Mouse (Mus musculus) thymus, adult 2 months (tissue): ENCODE data around the gene Snai3. TPM values are rescaled to one million over a fixed set of nuclear protein-coding genes. Genes with fewer than 3 reads are reported as not detected.

Source experiments
- DNase-seq: peaks from one replicate; pipeline ENCODE4 v3.0.0; 2021
- H3K27ac ChIP-seq: fragments of 200-500 bp; 2 replicates; pipeline ENCODE4 v1.5.1; 2012; ENCODE audit warnings: low read length, control low read depth; ENCODE audit not compliant: control insufficient read depth, insufficient read depth
- H3K27me3 ChIP-seq: fragments of 200-500 bp; 2 replicates; pipeline ENCODE4 v1.6.1; 2012; ENCODE audit warnings: mild to moderate bottlenecking, low read length, moderate library complexity, mixed read lengths; ENCODE audit not compliant: control insufficient read depth, insufficient read depth
- H3K36me3 ChIP-seq: fragments of 200-500 bp; 2 replicates; pipeline ENCODE4 v1.6.1; 2012; ENCODE audit warnings: mild to moderate bottlenecking, low read length, moderate library complexity; ENCODE audit not compliant: control insufficient read depth, insufficient read depth
- H3K4me1 ChIP-seq: fragments of 200-500 bp; replicated peaks from 2 replicates; pipeline ENCODE4 v1.6.1; 2012; ENCODE audit warnings: low read length; ENCODE audit not compliant: control insufficient read depth, insufficient read depth
- H3K4me3 ChIP-seq: fragments of 200-500 bp; 2 replicates; pipeline ENCODE4 v1.5.1; 2012; ENCODE audit warnings: mild to moderate bottlenecking, low read length, control low read depth, moderate library complexity; ENCODE audit not compliant: control insufficient read depth, insufficient read depth
- CTCF ChIP-seq: fragments of 200-500 bp; IDR thresholded peaks from 2 replicates; pipeline ENCODE4 v1.5.1; 2012; ENCODE audit warnings: mild to moderate bottlenecking, control low read depth, low read length, moderate library complexity, borderline replicate concordance; ENCODE audit not compliant: control insufficient read depth, poor library complexity, insufficient read depth; ENCODE audit errors: extremely low read depth
- POLR2A ChIP-seq: fragments of 200-500 bp; IDR thresholded peaks from 2 replicates; pipeline ENCODE4 v1.6.1; 2012; ENCODE audit warnings: mild to moderate bottlenecking, low read length, control low read depth, moderate library complexity; ENCODE audit not compliant: control insufficient read depth, poor library complexity, insufficient read depth; ENCODE audit errors: extremely low read depth
- WGBS: fragments of 180-500 bp; shearing (Covaris S2); methylation state at CpG from one replicate; pipeline ENCODE4 v1.1.7; 2018; 5-methylcytosine and 5-hydroxymethylcytosine counted together
- polyA plus RNA-seq: library from polyadenylated mRNA; depleted of rRNA; stranded (reverse); fragments of >200 nt; gene quantifications from 2 replicates; pipeline ENCODE4 v1.2.3, GENCODE M21; 2012

Snai3 gene
- polyA plus RNA-seq, 1 experiment = 47.1 TPM

GRCm38 (mm10) chr8:122432443-122433268, 27.9 kb downstream of the Snai3 start, which contains the start of gene Cyba:
Cyba (minus strand) TSS chr8:122432930.
- Histone ChIP-seq H3K4me3 (peak within 1 kb of the TSS; percentile 98), H3K36me3 (no peaks in the 10 kb centered on the region), H3K27ac (peak within 1 kb of the TSS; percentile 82), H3K27me3 (no peaks in the 10 kb centered on the region), H3K4me1 (peaks cover 61% of the 10 kb centered on the region)
- WGBS = under 1% methylated on average over 45 of the region's 45 CpGs
- TF ChIP-seq POLR2A (peak; percentile 43; the same call in 1 of the 2 replicates), CTCF (no peak)
- peak; percentile 88 for DNase-seq

GRCm38 (mm10) chr8:122431694-122432442, 28.7 kb downstream of the Snai3 start:
- WGBS = 11% methylated on average over 18 of the region's 18 CpGs
- 0 out of 2 replicates have a peak, but pooled peaks cover 3% of the 10 kb centered on the region for H3K36me3 ChIP-seq
- no peaks in the 10 kb centered on the region for H3K27me3 ChIP-seq
- no peak for TF ChIP-seq POLR2A
- no peak for TF ChIP-seq CTCF
- peak overlapping the region; percentile 82 for H3K27ac ChIP-seq
- H3K4me1 ChIP-seq = peaks cover 53% of the 10 kb centered on the region
- peak overlapping the region; percentile 98 for H3K4me3 ChIP-seq
- peak; percentile 46 for DNase-seq

- WGBS = 66% methylated on average over 3 of the region's 3 CpGs
- H3K4me1 ChIP-seq = peaks cover 44% of the 10 kb centered on the region
- H3K36me3 ChIP-seq = peaks cover 14% of the 10 kb centered on the region
- no peaks in the 10 kb centered on the region for H3K27me3 ChIP-seq
- no peak overlapping the region for H3K27ac ChIP-seq
- H3K4me3 ChIP-seq = no peak overlapping the region
- TF ChIP-seq POLR2A (no peak), CTCF (no peak)
- no peak for DNase-seq
These were observed 29.9 kb downstream of the Snai3 start for GRCm38 (mm10) chr8:122430646-122431045.

GRCm38 (mm10) chr8:122430058-122430636, 30.4 kb downstream of the Snai3 start:
- Histone ChIP-seq H3K36me3 (peaks cover 17% of the 10 kb centered on the region), H3K4me1 (peaks cover 44% of the 10 kb centered on the region), H3K27ac (0 out of 2 replicates have a peak overlapping the region, but pooled peaks have one; percentile 7), H3K4me3 (no peak overlapping the region), H3K27me3 (no peaks in the 10 kb centered on the region)
- no peak for DNase-seq
- TF ChIP-seq CTCF (no peak), POLR2A (no peak)
- 37% methylated on average over 10 of the region's 10 CpGs for WGBS

- Histone ChIP-seq H3K4me1 (peaks cover 35% of the 10 kb centered on the region), H3K27ac (no peak overlapping the region), H3K4me3 (no peak overlapping the region), H3K27me3 (no peaks in the 10 kb centered on the region), H3K36me3 (peaks cover 21% of the 10 kb centered on the region)
- DNase-seq = no peak
- WGBS = 45% methylated on average over 9 of the region's 9 CpGs
- no peak for TF ChIP-seq CTCF
- no peak for TF ChIP-seq POLR2A
These were observed 32.4 kb downstream of the Snai3 start for GRCm38 (mm10) chr8:122428163-122428562.

GRCm38 (mm10) chr8:122427607-122428006, 32.9 kb downstream of the Snai3 start:
- no peak for DNase-seq
- peaks cover 31% of the 10 kb centered on the region for H3K4me1 ChIP-seq
- WGBS = 89% methylated on average over 7 of the region's 7 CpGs
- H3K27me3 ChIP-seq = no peaks in the 10 kb centered on the region
- H3K4me3 ChIP-seq = no peak overlapping the region
- TF ChIP-seq CTCF = no peak
- no peak for TF ChIP-seq POLR2A
- H3K36me3 ChIP-seq = peaks cover 21% of the 10 kb centered on the region
- H3K27ac ChIP-seq = no peak overlapping the region
